Mouse (Mus musculus) forebrain, postnatal 0 days (tissue): ENCODE data around the gene Adgrg6. TPM values are rescaled to one million over a fixed set of nuclear protein-coding genes. Genes with fewer than 3 reads are reported as not detected.

Experiments
- ATAC-seq: fragments of 200-750 bp; cut with Nextera tagmentation; 2 replicates; pipeline ENCODE4 v1.8.0; 2017; ENCODE audit warnings: mild to moderate bottlenecking, moderate library complexity
- DNase-seq: peaks from one replicate; pipeline ENCODE4 v3.0.0-alpha.2; 2015
- H3K27ac ChIP-seq: fragments of 300-500 bp; sonication (generic); 2 replicates; pipeline ENCODE4 v1.5.1; 2014; ENCODE audit warnings: low read depth, mild to moderate bottlenecking, antibody characterized with exemption, low read length, moderate library complexity, mixed read lengths
- H3K27me3 ChIP-seq: fragments of 300-500 bp; sonication (generic); 2 replicates; pipeline ENCODE4 v1.6.1; 2014; ENCODE audit warnings: mild to moderate bottlenecking, low read length, mixed read lengths; ENCODE audit not compliant: insufficient read depth
- H3K36me3 ChIP-seq: fragments of 300-500 bp; sonication (generic); 2 replicates; pipeline ENCODE4 v1.6.1; 2014; ENCODE audit warnings: mild to moderate bottlenecking, moderate library complexity; ENCODE audit not compliant: insufficient read depth
- H3K4me1 ChIP-seq: fragments of 300-500 bp; sonication (generic); 2 replicates; pipeline ENCODE4 v1.6.1; 2014; ENCODE audit warnings: antibody characterized with exemption; ENCODE audit not compliant: insufficient read depth
- H3K4me2 ChIP-seq: fragments of 300-500 bp; sonication (generic); 2 replicates; pipeline ENCODE4 v1.6.1; 2014; ENCODE audit warnings: low read depth, mild to moderate bottlenecking, moderate library complexity
- H3K4me3 ChIP-seq: fragments of 300-500 bp; sonication (generic); 2 replicates; pipeline ENCODE4 v1.5.1; 2014; ENCODE audit warnings: low read depth, low read length, mixed read lengths
- H3K9ac ChIP-seq: fragments of 300-500 bp; sonication (generic); 2 replicates; pipeline ENCODE4 v1.6.1; 2014; ENCODE audit warnings: mild to moderate bottlenecking
- H3K9me3 ChIP-seq: fragments of 300-500 bp; sonication (generic); 2 replicates; pipeline ENCODE4 v1.6.1; 2016; ENCODE audit warnings: low read length
- CTCF ChIP-seq: sonication (generic); IDR thresholded peaks from 2 replicates; pipeline ENCODE4 v1.5.1; 2016; ENCODE audit warnings: antibody characterized with exemption, control low read depth, low read depth
- WGBS: fragments of 180-500 bp; shearing (Covaris S2); extraction: QIAGEN DNeasy Blood & Tissue Kit; methylation state at CpG from one replicate; pipeline ENCODE4 v1.1.7; 2014; 5-methylcytosine and 5-hydroxymethylcytosine counted together
- polyA plus RNA-seq: library from polyadenylated mRNA; unstranded; fragments of >200 nt; fragmentation: Nextera tagmentation; extraction: Ambion mirVana; gene quantifications from 2 replicates; pipeline ENCODE4 v1.2.1, GENCODE M21; 2015
- total RNA-seq: library from RNA; depleted of rRNA; stranded (reverse); fragments of >200 nt; gene quantifications from 2 replicates; pipeline ENCODE4 v1.2.3, GENCODE M21; 2014

Gene Adgrg6
- total and polyA plus RNA-seq, 2 experiments from 2014 or later, result 0.59 to 1.6 TPM

- no peaks in the 10 kb centered on the region for H3K27me3 ChIP-seq
- no peaks in the 10 kb centered on the region for H3K36me3 ChIP-seq
- ATAC-seq (no peak), DNase-seq (no peak)
- no peak overlapping the region for H3K4me2 ChIP-seq
- no peak overlapping the region for H3K27ac ChIP-seq
- no peaks in the 10 kb centered on the region for H3K4me1 ChIP-seq
- no peak for TF ChIP-seq CTCF
- no peaks in the 10 kb centered on the region for H3K9me3 ChIP-seq
- no peak overlapping the region for H3K9ac ChIP-seq
- 76% methylated on average over 4 of the region's 4 CpGs for WGBS
- H3K4me3 ChIP-seq, result no peak overlapping the region
Measured at GRCm38 (mm10) chr10:14454481-14454880, 91.0 kb downstream of the Adgrg6 start.

GRCm38 (mm10) chr10:14451811-14452210, 93.6 kb downstream of the Adgrg6 start:
- Histone ChIP-seq H3K9ac (no peak overlapping the region), H3K27me3 (no peaks in the 10 kb centered on the region), H3K4me3 (no peak overlapping the region), H3K9me3 (no peaks in the 10 kb centered on the region), H3K36me3 (no peaks in the 10 kb centered on the region), H3K4me2 (no peak overlapping the region), H3K27ac (no peak overlapping the region), H3K4me1 (no peaks in the 10 kb centered on the region)
- TF ChIP-seq CTCF, result peak; percentile 64
- 24% methylated on average over 3 of the region's 3 CpGs for WGBS
- ATAC-seq (peak; percentile 83), DNase-seq (peak; percentile 41)

DNA sequence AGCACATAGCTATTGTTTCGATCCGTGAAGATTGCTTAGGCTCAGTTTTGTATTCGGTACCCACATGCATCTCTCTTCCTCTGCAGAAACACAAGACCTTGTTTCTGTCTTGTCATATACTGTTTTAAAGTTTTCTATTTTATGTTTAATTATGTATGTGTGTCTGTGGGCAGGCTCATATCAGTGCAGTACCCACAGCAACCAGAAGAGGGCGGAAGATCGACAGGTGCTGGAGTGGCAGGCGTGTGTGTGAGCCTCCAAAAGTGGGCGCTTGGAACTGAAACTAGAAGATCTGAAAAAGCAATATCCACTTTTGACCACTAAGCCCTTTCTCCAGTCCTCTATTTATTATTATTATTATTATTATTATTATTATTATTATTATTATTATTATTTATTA, 95.4 kb downstream of the Adgrg6 start:
- peak; percentile 38; the same call in 1 of the 2 replicates for TF ChIP-seq CTCF
- Histone ChIP-seq H3K27me3 (no peaks in the 10 kb centered on the region), H3K9ac (no peak overlapping the region), H3K36me3 (no peaks in the 10 kb centered on the region), H3K4me1 (no peaks in the 10 kb centered on the region), H3K4me2 (no peak overlapping the region), H3K4me3 (no peak overlapping the region), H3K27ac (no peak overlapping the region), H3K9me3 (no peaks in the 10 kb centered on the region)
- ATAC-seq, result no peak
- DNase-seq, result no peak
- WGBS, result 76% methylated on average over 7 of the region's 7 CpGs

- Histone ChIP-seq H3K4me3 (no peak overlapping the region), H3K9ac (no peak overlapping the region), H3K27ac (no peak overlapping the region), H3K9me3 (no peaks in the 10 kb centered on the region), H3K4me2 (no peak overlapping the region), H3K4me1 (no peaks in the 10 kb centered on the region), H3K36me3 (no peaks in the 10 kb centered on the region), H3K27me3 (no peaks in the 10 kb centered on the region)
- no peak for DNase-seq
- no peak for TF ChIP-seq CTCF
- WGBS, result 92% methylated on average over 12 of the region's 12 CpGs
- ATAC-seq, result no peak
Measured at GRCm38 (mm10) chr10:14445590-14446291, 99.7 kb downstream of the Adgrg6 start.

DNA sequence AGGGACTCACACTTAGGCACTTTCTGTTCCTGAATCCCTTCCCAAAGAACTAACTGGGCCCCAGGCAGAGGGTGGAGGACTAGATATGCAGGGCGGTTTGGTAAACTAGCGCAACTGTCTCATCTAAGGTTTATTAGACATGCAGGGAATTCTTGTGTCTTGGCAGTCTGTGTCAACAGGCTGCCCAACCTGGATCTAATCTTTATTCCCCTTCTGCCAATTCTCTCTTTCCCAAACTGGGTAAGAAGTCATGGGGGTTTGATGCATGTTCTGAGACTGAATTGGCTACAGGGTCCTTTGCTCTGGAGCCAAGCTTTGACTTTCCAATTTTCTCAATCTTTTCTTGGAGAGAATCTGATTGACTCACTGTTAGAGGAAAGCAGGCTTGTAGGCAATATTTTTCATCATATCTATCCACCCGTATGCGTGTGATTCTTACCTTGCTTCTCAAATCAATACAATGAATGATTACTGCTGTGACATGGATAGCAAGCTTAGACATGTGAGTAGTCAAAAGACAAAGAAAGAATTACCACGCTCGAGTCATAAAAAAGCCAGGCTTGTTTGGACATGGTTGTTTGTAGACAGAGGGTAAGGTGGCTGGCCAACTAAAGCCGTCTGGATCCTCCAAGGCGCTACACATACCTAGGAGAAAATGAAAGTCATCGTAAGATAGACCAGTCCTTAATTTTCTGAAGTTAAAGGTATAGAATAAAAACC, 104.4 kb downstream of the Adgrg6 start:
- no peaks in the 10 kb centered on the region for H3K27me3 ChIP-seq
- WGBS, result 87% methylated on average over 9 of the region's 9 CpGs
- TF ChIP-seq CTCF, result no peak

DNA sequence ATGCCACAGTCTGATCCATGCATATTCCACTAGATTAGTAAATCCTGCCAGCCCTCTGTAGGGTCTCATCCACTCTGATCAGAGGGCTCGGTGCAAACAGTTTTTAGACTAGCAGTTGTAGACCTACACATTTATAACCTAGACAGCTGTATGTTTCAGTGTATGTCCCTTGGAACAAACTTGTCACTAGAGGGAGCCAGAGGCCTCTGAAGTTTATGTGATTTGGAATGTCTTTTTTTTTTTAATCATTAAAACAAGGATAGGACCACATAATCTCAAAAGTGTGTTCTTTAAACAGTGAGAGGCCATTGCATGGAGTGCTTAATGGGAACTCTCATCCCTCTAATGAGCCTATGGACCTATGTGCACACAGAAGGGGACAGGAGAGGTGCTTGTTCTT, 141.4 kb downstream of the Adgrg6 start:
- DNase-seq (peak; percentile 63), ATAC-seq (no peak; the same call in 1 of the 2 replicates)
- Histone ChIP-seq H3K4me1 (no peaks in the 10 kb centered on the region), H3K4me3 (no peak overlapping the region), H3K36me3 (no peaks in the 10 kb centered on the region), H3K4me2 (no peak overlapping the region), H3K9me3 (peaks cover 12% of the 10 kb centered on the region; the same call in 1 of the 2 replicates), H3K27me3 (no peaks in the 10 kb centered on the region), H3K27ac (no peak overlapping the region), H3K9ac (no peak overlapping the region)
- TF ChIP-seq CTCF, result peak; percentile 61
- WGBS, result 61% methylated on average over 1 of the region's 1 CpGs

More for the DNA sequence above, 104.4 kb downstream of the Adgrg6 start:
- no peak overlapping the region for H3K4me3 ChIP-seq
- H3K9ac ChIP-seq, result no peak overlapping the region
- DNase-seq (peak; percentile 18), ATAC-seq (peak; percentile 53; the same call in 1 of the 2 replicates)
- no peaks in the 10 kb centered on the region for H3K36me3 ChIP-seq
- no peak overlapping the region for H3K4me2 ChIP-seq
- no peaks in the 10 kb centered on the region for H3K9me3 ChIP-seq
- no peak overlapping the region for H3K27ac ChIP-seq
- no peaks in the 10 kb centered on the region for H3K4me1 ChIP-seq

DNA sequence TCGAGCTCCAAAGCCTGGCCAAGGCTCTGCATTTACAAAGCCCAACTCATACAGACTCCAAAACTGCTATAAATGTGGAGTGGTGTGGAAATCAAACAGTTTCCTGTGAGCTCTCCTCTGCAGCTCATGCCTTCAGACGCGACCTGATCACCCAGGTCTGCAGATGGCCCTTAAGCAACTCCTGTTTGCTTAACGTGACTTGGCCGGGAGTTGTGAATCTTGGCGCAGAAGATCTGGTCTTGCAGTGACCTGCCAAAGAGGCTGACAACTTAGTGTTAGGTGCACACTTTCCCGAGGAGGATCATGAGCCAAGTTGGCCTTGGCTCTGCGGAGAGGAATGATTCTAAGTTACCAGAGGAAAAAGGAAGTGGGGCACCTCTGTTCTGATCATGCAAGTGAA, 143.7 kb downstream of the Adgrg6 start:
- H3K36me3 ChIP-seq, result no peaks in the 10 kb centered on the region
- H3K4me2 ChIP-seq, result no peak overlapping the region
- no peak for DNase-seq
- no peak overlapping the region for H3K4me3 ChIP-seq
- TF ChIP-seq CTCF, result no peak
- no peak overlapping the region for H3K9ac ChIP-seq
- H3K4me1 ChIP-seq, result no peaks in the 10 kb centered on the region
- H3K27me3 ChIP-seq, result no peaks in the 10 kb centered on the region
- ATAC-seq, result no peak
- peaks cover 4% of the 10 kb centered on the region; the same call in 1 of the 2 replicates for H3K9me3 ChIP-seq
- H3K27ac ChIP-seq, result no peak overlapping the region
- WGBS, result 80% methylated on average over 8 of the region's 8 CpGs
